Mouse (Mus musculus): ENCODE results near the gene Lamp2. TPM values are rescaled to one million over a fixed set of nuclear protein-coding genes. Genes with fewer than 3 reads are reported as not detected.
"Not testable (repeated sequence)": the region's sequence is repeated elsewhere in the genome, so short reads cannot be mapped to it uniquely, and the experiment has no call there.

Gene Lamp2
- polyA plus RNA-seq, 1 experiment from 2014 or later: 131 TPM

- H3K36me3 ChIP-seq (ENCODE audit: control insufficient read depth, insufficient read depth, low read length): no peaks in the 10 kb centered on the region
- DNase-seq (ENCODE audit: low spot score) (no peak), ATAC-seq (ENCODE audit: low FRiP score, low TSS enrichment) (no peak)
- no peaks in the 10 kb centered on the region for H3K27me3 ChIP-seq (ENCODE audit: control insufficient read depth, insufficient read depth, low read length)
- no peaks in the 10 kb centered on the region for H3K4me1 ChIP-seq (replicated peaks; ENCODE audit: control insufficient read depth, insufficient read depth)
- no peak overlapping the region for H3K27ac ChIP-seq (replicated peaks)
- no peak overlapping the region for H3K4me2 ChIP-seq (replicated peaks; ENCODE audit: low read depth)
- whole genome bisulfite sequencing: 82% methylated on average over 1 of the region's 1 CpGs
- H3K9me3 ChIP-seq (ENCODE audit: control insufficient read depth, low read length): no peaks in the 10 kb centered on the region
- no peak overlapping the region for H3K9ac ChIP-seq (ENCODE audit: low read length)
- TF ChIP-seq CTCF (IDR thresholded peaks at IDR 0.05; ENCODE audit: low read depth) (no peak), EP300 (optimal IDR thresholded peaks at IDR 0.05) (no peak)
- no peak overlapping the region for H3K4me3 ChIP-seq (ENCODE audit: low read depth, low read length)
These were observed 56.6 kb downstream of the Lamp2 start for GRCm38 (mm10) chrX:38399671-38400070.

GRCm38 (mm10) chrX:38373169-38373568, 83.1 kb downstream of the Lamp2 start:
- H3K4me2 ChIP-seq (replicated peaks; ENCODE audit: low read depth); DNase-seq (ENCODE audit: low spot score); H3K9ac ChIP-seq (ENCODE audit: low read length); H3K9me3 ChIP-seq (ENCODE audit: control insufficient read depth, low read length); H3K36me3 ChIP-seq (ENCODE audit: control insufficient read depth, insufficient read depth, low read length); ATAC-seq (ENCODE audit: low FRiP score, low TSS enrichment); H3K4me3 ChIP-seq (ENCODE audit: low read depth, low read length); H3K27ac ChIP-seq (replicated peaks); H3K4me1 ChIP-seq (replicated peaks; ENCODE audit: control insufficient read depth, insufficient read depth); H3K27me3 ChIP-seq (ENCODE audit: control insufficient read depth, insufficient read depth, low read length): not testable (repeated sequence)
- WGBS: 73% methylated on average over 1 of the region's 1 CpGs

- not testable (repeated sequence) for H3K9ac ChIP-seq (ENCODE audit: low read length); H3K27me3 ChIP-seq (ENCODE audit: control insufficient read depth, insufficient read depth, low read length); H3K27ac ChIP-seq (replicated peaks); ATAC-seq (ENCODE audit: low FRiP score, low TSS enrichment); DNase-seq (ENCODE audit: low spot score); H3K4me1 ChIP-seq (replicated peaks; ENCODE audit: control insufficient read depth, insufficient read depth); H3K9me3 ChIP-seq (ENCODE audit: control insufficient read depth, low read length); H3K4me2 ChIP-seq (replicated peaks; ENCODE audit: low read depth); H3K4me3 ChIP-seq (ENCODE audit: low read depth, low read length); H3K36me3 ChIP-seq (ENCODE audit: control insufficient read depth, insufficient read depth, low read length)
- WGBS: 67% methylated on average over 1 of the region's 1 CpGs
These were observed 91.6 kb downstream of the Lamp2 start for GRCm38 (mm10) chrX:38364621-38365020.

- 67% methylated on average over 8 of the region's 8 CpGs for WGBS
- no peak overlapping the region for H3K27ac ChIP-seq (replicated peaks)
- no peak overlapping the region for H3K9ac ChIP-seq (ENCODE audit: low read length)
- no peaks in the 10 kb centered on the region for H3K9me3 ChIP-seq (ENCODE audit: control insufficient read depth, low read length)
- H3K36me3 ChIP-seq (ENCODE audit: control insufficient read depth, insufficient read depth, low read length): no peaks in the 10 kb centered on the region
- H3K4me1 ChIP-seq (replicated peaks; ENCODE audit: control insufficient read depth, insufficient read depth): no peaks in the 10 kb centered on the region
- H3K4me3 ChIP-seq (ENCODE audit: low read depth, low read length): no peak overlapping the region
- TF ChIP-seq CTCF (IDR thresholded peaks at IDR 0.05; ENCODE audit: low read depth): no peak
- no peak for TF ChIP-seq EP300 (optimal IDR thresholded peaks at IDR 0.05)
- DNase-seq (ENCODE audit: low spot score): no peak
- no peak overlapping the region for H3K4me2 ChIP-seq (replicated peaks; ENCODE audit: low read depth)
- ATAC-seq (ENCODE audit: low FRiP score, low TSS enrichment): no peak
- no peaks in the 10 kb centered on the region for H3K27me3 ChIP-seq (ENCODE audit: control insufficient read depth, insufficient read depth, low read length)
These were observed 94.2 kb downstream of the Lamp2 start for GRCm38 (mm10) chrX:38362016-38362415.

Other genes with a start within 250 kb of the Lamp2 start
- 9.4 and 10.2 TPM in 2 replicates for gene Tmem255a, start 204.0 kb downstream of the Lamp2 start, polyA plus RNA-seq (2015; fragmentation: Nextera tagmentation; extraction: Ambion mirVana)
- gene Atp1b4, start 140.3 kb downstream of the Lamp2 start, polyA plus RNA-seq (2015; fragmentation: Nextera tagmentation; extraction: Ambion mirVana): 0.05 and 0.06 TPM in 2 replicates
- 11.3 and 11.6 TPM in 2 replicates for gene Cul4b, start 119.7 kb upstream of the Lamp2 start, polyA plus RNA-seq (2015; fragmentation: Nextera tagmentation; extraction: Ambion mirVana)
- gene Mcts1, start 144.1 kb upstream of the Lamp2 start, polyA plus RNA-seq (2015; fragmentation: Nextera tagmentation; extraction: Ambion mirVana): 82.4 and 86.8 TPM in 2 replicates
- 53.1 and 53.2 TPM in 2 replicates for gene C1galt1c1, start 178.6 kb upstream of the Lamp2 start, polyA plus RNA-seq (2015; fragmentation: Nextera tagmentation; extraction: Ambion mirVana)